16 mouse cellular contexts compared by ENCODE assay signal in the genomic region with DNA sequence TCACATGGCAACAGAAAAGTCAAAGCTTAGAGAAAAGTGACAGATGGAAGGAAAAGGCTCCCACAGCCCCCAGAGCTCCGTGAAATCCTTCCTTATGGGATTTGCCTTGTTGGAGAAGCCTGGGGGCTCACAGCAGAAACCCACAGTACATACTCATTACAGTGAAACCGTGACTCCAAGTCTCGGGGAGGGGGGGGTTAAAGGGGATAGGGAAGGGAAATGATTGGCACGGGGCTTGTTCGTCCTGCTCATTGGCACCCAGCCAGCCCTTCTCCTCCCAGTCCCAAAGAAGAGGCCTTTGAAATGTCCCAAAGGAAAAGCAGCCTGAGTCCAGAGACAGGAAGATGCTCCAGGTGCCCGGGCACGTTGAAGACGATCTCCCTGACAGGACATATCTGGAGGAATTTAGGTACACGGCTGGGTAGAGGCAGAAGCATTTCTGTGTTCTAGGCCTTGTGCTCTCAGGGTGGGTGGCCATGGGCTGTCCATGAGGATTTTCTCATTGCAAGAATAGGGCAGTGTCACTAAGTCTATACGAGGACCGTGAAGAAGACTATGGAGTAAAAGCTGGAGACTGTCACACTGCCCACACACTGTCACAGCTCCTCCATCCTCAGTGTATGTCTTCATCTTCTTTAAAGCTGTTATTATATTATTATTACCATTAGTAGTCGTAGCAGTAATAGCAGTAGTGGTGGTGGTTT. TPM values are rescaled to one million over a fixed set of nuclear protein-coding genes. Genes with fewer than 3 reads are reported as not detected.
DNase-seq lines count a peak whose midpoint lies in the region; ATAC-seq and TF ChIP-seq lines count a peak whose summit lies in the region.
"Had no signal": no experiment of that assay in that cellular context is flagged by ENCODE, and none has a peak within 500 bp of the region (broad histone marks: within the 10 kb centered on the region; RNA-seq: fewer than 3 reads in every experiment).

No protein-coding gene starts in this region.

- no peak overlapping the region for H3K4me2 ChIP-seq in forebrain, postnatal 0 days (ENCODE audit: low read depth)
- no peak overlapping the region for H3K4me2 ChIP-seq in forebrain, embryonic 13.5 days
- no peak overlapping the region for H3K4me2 ChIP-seq in lung, postnatal 0 days (replicated peaks; ENCODE audit: low read depth, low read length)
- no peak overlapping the region for H3K4me2 ChIP-seq in embryonic facial prominence, embryonic 14.5 days (ENCODE audit: low read depth, low read length)
- no peak overlapping the region for H3K4me2 ChIP-seq in midbrain, embryonic 13.5 days (replicated peaks)
- no peak overlapping the region for H3K4me2 ChIP-seq in intestine, postnatal 0 days (replicated peaks; ENCODE audit: low read depth)
- H3K4me2 ChIP-seq: forebrain, embryonic 15.5 days; liver, embryonic 12.5 days; neural tube, embryonic 13.5 days had no signal

- no peak for TF ChIP-seq EP300 in lung, postnatal 0 days (IDR thresholded peaks at IDR 0.05)

- 42% methylated on average over 12 of the region's 12 CpGs for WGBS in forebrain, postnatal 0 days
- 48% methylated on average over 12 of the region's 12 CpGs for WGBS in forebrain, embryonic 13.5 days
- 47% methylated on average over 12 of the region's 12 CpGs for WGBS in lung, postnatal 0 days
- WGBS in embryonic facial prominence, embryonic 14.5 days: 31% methylated on average over 12 of the region's 12 CpGs
- WGBS in midbrain, embryonic 13.5 days: 48% methylated on average over 12 of the region's 12 CpGs
- 62% methylated on average over 12 of the region's 12 CpGs for WGBS in intestine, postnatal 0 days

- no peak overlapping the region for H3K4me3 ChIP-seq in forebrain, postnatal 0 days (ENCODE audit: low read depth, low read length)
- H3K4me3 ChIP-seq in forebrain, embryonic 13.5 days: no peak overlapping the region
- H3K4me3 ChIP-seq in lung, postnatal 0 days (ENCODE audit: low read depth, low read length): no peak overlapping the region
- no peak overlapping the region for H3K4me3 ChIP-seq in embryonic facial prominence, embryonic 14.5 days (ENCODE audit: low read depth, low read length)
- no peak overlapping the region for H3K4me3 ChIP-seq in midbrain, embryonic 13.5 days (replicated peaks)
- H3K4me3 ChIP-seq in intestine, postnatal 0 days (ENCODE audit: low read depth, low read length): no peak overlapping the region
- H3K4me3 ChIP-seq: forebrain, embryonic 15.5 days; heart, adult 2 months; liver, embryonic 12.5 days; neural tube, embryonic 13.5 days had no signal

- ATAC-seq in forebrain, postnatal 0 days: peak; percentile 53; the same call in 1 of the 2 replicates
- ATAC-seq in forebrain, embryonic 13.5 days: no peak; the same call in 1 of the 2 replicates
- ATAC-seq in lung, postnatal 0 days: no peak
- ATAC-seq in embryonic facial prominence, embryonic 14.5 days (ENCODE audit: low read depth): peak; percentile 57; the same call in 1 of the 2 replicates
- ATAC-seq in midbrain, embryonic 13.5 days: peak; percentile 77
- ATAC-seq in intestine, postnatal 0 days: no peak
- ATAC-seq: forebrain, embryonic 15.5 days; liver, embryonic 12.5 days had no signal

- no peak for TF ChIP-seq CTCF in forebrain, postnatal 0 days (IDR thresholded peaks at IDR 0.05; ENCODE audit: low read depth)
- no peak for TF ChIP-seq CTCF in lung, postnatal 0 days (IDR thresholded peaks at IDR 0.05)
- no peak for TF ChIP-seq CTCF in intestine, postnatal 0 days (IDR thresholded peaks at IDR 0.05; ENCODE audit: low read depth)

- no peaks in the 10 kb centered on the region for H3K9me3 ChIP-seq in forebrain, postnatal 0 days (ENCODE audit: low read length)
- no peaks in the 10 kb centered on the region for H3K9me3 ChIP-seq in forebrain, embryonic 13.5 days (replicated peaks)
- no peaks in the 10 kb centered on the region for H3K9me3 ChIP-seq in lung, postnatal 0 days (ENCODE audit: low read length)
- H3K9me3 ChIP-seq in embryonic facial prominence, embryonic 14.5 days (ENCODE audit: control insufficient read depth, low read length): no peaks in the 10 kb centered on the region
- no peaks in the 10 kb centered on the region for H3K9me3 ChIP-seq in midbrain, embryonic 13.5 days
- no peaks in the 10 kb centered on the region for H3K9me3 ChIP-seq in intestine, postnatal 0 days (ENCODE audit: control insufficient read depth)
- H3K9me3 ChIP-seq: forebrain, embryonic 15.5 days; liver, embryonic 12.5 days; neural tube, embryonic 13.5 days had no signal

- no peaks in the 10 kb centered on the region for H3K4me1 ChIP-seq in forebrain, postnatal 0 days (ENCODE audit: insufficient read depth)
- peaks cover 20% of the 10 kb centered on the region for H3K4me1 ChIP-seq in forebrain, embryonic 13.5 days
- H3K4me1 ChIP-seq in lung, postnatal 0 days (ENCODE audit: insufficient read depth, low read depth, low read length): no peaks in the 10 kb centered on the region
- H3K4me1 ChIP-seq in embryonic facial prominence, embryonic 14.5 days (ENCODE audit: control insufficient read depth, insufficient read depth, low read length): peaks cover 18% of the 10 kb centered on the region
- H3K4me1 ChIP-seq in midbrain, embryonic 13.5 days (replicated peaks): peaks cover 32% of the 10 kb centered on the region
- H3K4me1 ChIP-seq in intestine, postnatal 0 days (replicated peaks; ENCODE audit: control insufficient read depth, insufficient read depth, low read length): no peaks in the 10 kb centered on the region
- H3K4me1 ChIP-seq: liver, embryonic 12.5 days had no signal

- H3K9ac ChIP-seq in forebrain, postnatal 0 days: no peak overlapping the region
- no peak overlapping the region for H3K9ac ChIP-seq in forebrain, embryonic 13.5 days
- no peak overlapping the region for H3K9ac ChIP-seq in lung, postnatal 0 days (replicated peaks; ENCODE audit: low read depth)
- H3K9ac ChIP-seq in embryonic facial prominence, embryonic 14.5 days (ENCODE audit: low read depth, low read length): no peak overlapping the region
- no peak overlapping the region for H3K9ac ChIP-seq in midbrain, embryonic 13.5 days (replicated peaks)
- no peak overlapping the region for H3K9ac ChIP-seq in intestine, postnatal 0 days (ENCODE audit: low read depth, low read length)
- H3K9ac ChIP-seq: forebrain, embryonic 15.5 days; liver, embryonic 12.5 days; neural tube, embryonic 13.5 days had no signal

- no peak overlapping the region for H3K27ac ChIP-seq in forebrain, postnatal 0 days (ENCODE audit: low read depth, low read length)
- H3K27ac ChIP-seq in forebrain, embryonic 13.5 days: no peak overlapping the region
- H3K27ac ChIP-seq in lung, postnatal 0 days (ENCODE audit: low read length): no peak overlapping the region
- H3K27ac ChIP-seq in embryonic facial prominence, embryonic 14.5 days (replicated peaks; ENCODE audit: low read depth, low read length): no peak overlapping the region
- no peak overlapping the region for H3K27ac ChIP-seq in midbrain, embryonic 13.5 days
- H3K27ac ChIP-seq in intestine, postnatal 0 days (ENCODE audit: low read depth, low read length): no peak overlapping the region
- H3K27ac ChIP-seq: forebrain, embryonic 15.5 days; heart, adult 2 months; kidney, postnatal 0 days; liver, embryonic 12.5 days; neural tube, embryonic 13.5 days; stomach, postnatal 0 days had no signal

- DNase-seq in forebrain, postnatal 0 days: no peak
- peak; percentile 16 for DNase-seq in lung, postnatal 0 days (ENCODE audit: low spot score)
- no peak for DNase-seq in lung, adult 18-20 months
- DNase-seq in embryonic facial prominence, embryonic 14.5 days (ENCODE audit: low spot score): peak; percentile 54
- DNase-seq: B cell, adult 2 months; cerebellum, adult 11 months; heart, adult 2 months; thymus, postnatal 36 days had no signal

- H3K36me3 ChIP-seq in forebrain, postnatal 0 days (ENCODE audit: insufficient read depth): no peaks in the 10 kb centered on the region
- H3K36me3 ChIP-seq in forebrain, embryonic 13.5 days (ENCODE audit: poor library complexity, severe bottlenecking): no peaks in the 10 kb centered on the region
- H3K36me3 ChIP-seq in lung, postnatal 0 days (ENCODE audit: insufficient read depth, low read length): no peaks in the 10 kb centered on the region
- H3K36me3 ChIP-seq in embryonic facial prominence, embryonic 14.5 days (ENCODE audit: control insufficient read depth, insufficient read depth, low read length): no peaks in the 10 kb centered on the region
- no peaks in the 10 kb centered on the region for H3K36me3 ChIP-seq in midbrain, embryonic 13.5 days
- no peaks in the 10 kb centered on the region for H3K36me3 ChIP-seq in intestine, postnatal 0 days (ENCODE audit: control insufficient read depth, insufficient read depth)
- H3K36me3 ChIP-seq: forebrain, embryonic 15.5 days; liver, embryonic 12.5 days; neural tube, embryonic 13.5 days had no signal

- no peaks in the 10 kb centered on the region for H3K27me3 ChIP-seq in forebrain, postnatal 0 days (ENCODE audit: insufficient read depth, low read length)
- H3K27me3 ChIP-seq in forebrain, embryonic 13.5 days: no peaks in the 10 kb centered on the region
- no peaks in the 10 kb centered on the region for H3K27me3 ChIP-seq in lung, postnatal 0 days (replicated peaks; ENCODE audit: insufficient read depth, low read length)
- H3K27me3 ChIP-seq in embryonic facial prominence, embryonic 14.5 days (replicated peaks; ENCODE audit: control insufficient read depth, insufficient read depth, low read length): no peaks in the 10 kb centered on the region
- H3K27me3 ChIP-seq in midbrain, embryonic 13.5 days: peaks cover 3% of the 10 kb centered on the region; the same call in 1 of the 2 replicates
- H3K27me3 ChIP-seq in intestine, postnatal 0 days (replicated peaks; ENCODE audit: control insufficient read depth, insufficient read depth, low read length): no peaks in the 10 kb centered on the region
- H3K27me3 ChIP-seq: forebrain, embryonic 15.5 days; neural tube, embryonic 13.5 days had no signal

RNA-seq across cellular contexts. Expression of gene Ccnd2, which starts 27.2 kb away (rescaled TPM):
- total RNA-seq in forebrain, postnatal 0 days (2014; rRNA removed): 31.4 and 44.1 TPM in 2 replicates
- 430 and 467 TPM in 2 replicates for polyA plus RNA-seq in forebrain, postnatal 0 days (2015; fragmentation: Nextera tagmentation; extraction: Ambion mirVana)
- 1,785 and 2,054 TPM in 2 replicates for polyA plus RNA-seq in forebrain, embryonic 13.5 days (2015; fragmentation: Nextera tagmentation; extraction: Ambion mirVana)
- 286 and 310 TPM in 2 replicates for polyA plus RNA-seq in lung, postnatal 0 days (2015; fragmentation: Nextera tagmentation; extraction: Ambion mirVana)
- 757 and 796 TPM in 2 replicates for polyA plus RNA-seq in embryonic facial prominence, embryonic 14.5 days (2014; fragmentation: Nextera tagmentation; extraction: Ambion mirVana)
- 700 and 837 TPM in 2 replicates for polyA plus RNA-seq in midbrain, embryonic 13.5 days (2015; fragmentation: Nextera tagmentation; extraction: Ambion mirVana)
- 357 and 374 TPM in 2 replicates for polyA plus RNA-seq in intestine, postnatal 0 days (2015; fragmentation: Nextera tagmentation; extraction: Ambion mirVana)

Comparison
In these comparisons a context has a peak if more than half of its experiments do, and no peak if none do; other contexts are left out.
1. ATAC-seq: peak in forebrain, postnatal 0 days (single experiment), embryonic facial prominence, embryonic 14.5 days (single experiment) and midbrain, embryonic 13.5 days (single experiment); none in forebrain, embryonic 13.5 days (single experiment), lung, postnatal 0 days (single experiment) and intestine, postnatal 0 days (single experiment).
2. DNase-seq: peak in lung, postnatal 0 days (single experiment) and embryonic facial prominence, embryonic 14.5 days (single experiment); none in forebrain, postnatal 0 days (single experiment) and lung, adult 18-20 months (0 of 2).